Mouse (Mus musculus) midbrain, embryonic 16.5 days (tissue): ENCODE results near the gene Fuz. TPM values are rescaled to one million over a fixed set of nuclear protein-coding genes. Genes with fewer than 3 reads are reported as not detected.

Experiments used
- ATAC-seq: fragments of 200-750 bp; cut with Nextera tagmentation; 2 replicates; pipeline ENCODE4 v1.8.0; 2017; ENCODE audit warnings: moderate TSS enrichment
- H3K27ac ChIP-seq: fragments of 300-500 bp; sonication (generic); 2 replicates; pipeline ENCODE4 v1.5.1; 2014; ENCODE audit warnings: mild to moderate bottlenecking, low read length, mixed read lengths
- H3K27me3 ChIP-seq: fragments of 300-500 bp; sonication (generic); 2 replicates; pipeline ENCODE4 v1.6.1; 2014; ENCODE audit warnings: low read depth, low read length, mixed read lengths; ENCODE audit not compliant: control insufficient read depth, insufficient read depth
- H3K36me3 ChIP-seq: fragments of 300-500 bp; sonication (generic); 2 replicates; pipeline ENCODE4 v1.6.1; 2014; ENCODE audit warnings: mild to moderate bottlenecking, low read length, moderate library complexity, mixed read lengths; ENCODE audit not compliant: control insufficient read depth, insufficient read depth
- H3K4me1 ChIP-seq: fragments of 300-500 bp; sonication (generic); 2 replicates; pipeline ENCODE4 v1.6.1; 2014; ENCODE audit warnings: mild to moderate bottlenecking, low read length, mixed read lengths; ENCODE audit not compliant: control insufficient read depth, insufficient read depth
- H3K4me2 ChIP-seq: fragments of 300-500 bp; sonication (generic); 2 replicates; pipeline ENCODE4 v1.6.1; 2014; ENCODE audit warnings: mild to moderate bottlenecking, low read length, mixed read lengths
- H3K4me3 ChIP-seq: fragments of 300-500 bp; sonication (generic); 2 replicates; pipeline ENCODE4 v1.5.1; 2014; ENCODE audit warnings: low read depth, mild to moderate bottlenecking, low read length, moderate library complexity, mixed read lengths
- H3K9ac ChIP-seq: fragments of 300-500 bp; sonication (generic); 2 replicates; pipeline ENCODE4 v1.6.1; 2014; ENCODE audit warnings: low read depth, low read length, mixed read lengths
- H3K9me3 ChIP-seq: fragments of 300-500 bp; sonication (generic); replicated peaks from 2 replicates; pipeline ENCODE4 v1.6.1; 2014; ENCODE audit warnings: mild to moderate bottlenecking, low read length, mixed read lengths; ENCODE audit not compliant: control insufficient read depth, poor library complexity, severe bottlenecking
- WGBS: fragments of 180-500 bp; shearing (Covaris S2); extraction: QIAGEN DNeasy Blood & Tissue Kit; methylation state at CpG from one replicate; pipeline ENCODE4 v1.1.7; 2014; 5-methylcytosine and 5-hydroxymethylcytosine counted together
- polyA plus RNA-seq: library from polyadenylated mRNA; unstranded; fragments of >200 nt; fragmentation: Nextera tagmentation; extraction: Ambion mirVana; gene quantifications from 2 replicates; pipeline ENCODE4 v1.2.1, GENCODE M21; 2015

Fuz gene
- polyA plus RNA-seq, 1 experiment from 2014 or later: 20.0 TPM

DNA sequence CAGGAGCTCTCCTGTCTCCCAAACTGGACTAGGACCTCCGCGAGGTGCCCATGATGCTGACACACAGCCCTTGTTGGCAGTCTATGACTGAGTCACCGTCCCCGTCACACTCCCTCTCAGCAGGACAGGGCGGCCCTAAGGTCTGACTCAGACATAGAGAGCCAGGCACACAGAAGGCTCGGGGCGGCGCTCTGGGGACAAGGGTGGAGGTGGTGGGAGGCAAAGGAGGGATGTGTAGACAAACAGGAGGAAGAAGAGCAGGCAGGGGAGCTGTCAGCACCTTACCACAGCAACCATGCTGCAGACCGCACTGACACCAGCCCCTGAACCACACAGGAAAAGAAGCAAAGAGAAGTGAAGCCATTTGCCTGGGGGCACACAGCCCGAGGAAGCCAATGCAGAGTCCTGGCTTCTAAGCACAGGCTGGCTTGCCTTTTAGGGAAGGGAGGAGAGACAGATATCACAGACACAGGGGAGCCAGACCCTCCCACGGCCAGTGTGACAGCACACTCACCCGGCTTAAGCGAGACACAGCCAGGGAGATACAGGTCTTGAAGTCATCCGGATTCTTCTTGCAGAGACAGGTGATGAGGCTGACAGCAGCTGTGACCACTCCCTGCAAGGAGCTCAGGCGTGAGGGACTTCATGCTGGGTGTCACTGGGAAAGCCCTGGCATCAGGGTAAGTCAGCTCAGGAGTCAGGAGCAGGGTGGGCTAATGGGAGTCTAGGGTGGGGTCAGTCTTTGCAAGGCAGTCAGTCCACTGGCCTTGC is 13.0 kb downstream of the Fuz start:
- Histone ChIP-seq H3K9me3 (no peaks in the 10 kb centered on the region), H3K4me3 (no peak overlapping the region), H3K27me3 (no peaks in the 10 kb centered on the region), H3K4me1 (no peaks in the 10 kb centered on the region), H3K9ac (no peak overlapping the region), H3K36me3 (peaks cover 52% of the 10 kb centered on the region), H3K27ac (no peak overlapping the region), H3K4me2 (no peak overlapping the region)
- no peak for ATAC-seq
- 93% methylated on average over 15 of the region's 15 CpGs for WGBS

GRCm38 (mm10) chr7:44914396-44914795 is 18.5 kb downstream of the Fuz start:
- Histone ChIP-seq H3K27ac (no peak overlapping the region), H3K4me3 (no peak overlapping the region)
- 82% methylated on average over 2 of the region's 2 CpGs for WGBS

GRCm38 (mm10) chr7:44915314-44915713 is 19.4 kb downstream of the Fuz start:
- Histone ChIP-seq H3K9me3 (no peaks in the 10 kb centered on the region), H3K4me3 (no peak overlapping the region), H3K9ac (no peak overlapping the region), H3K4me1 (no peaks in the 10 kb centered on the region), H3K4me2 (no peak overlapping the region), H3K27me3 (no peaks in the 10 kb centered on the region), H3K36me3 (peaks cover 10% of the 10 kb centered on the region; the same call in 1 of the 2 replicates), H3K27ac (no peak overlapping the region)
- ATAC-seq: no peak
- 93% methylated on average over 9 of the region's 9 CpGs for WGBS

More at GRCm38 (mm10) chr7:44914396-44914795, 18.5 kb downstream of the Fuz start:
- Histone ChIP-seq H3K9me3 (no peaks in the 10 kb centered on the region), H3K36me3 (peaks cover 11% of the 10 kb centered on the region), H3K9ac (no peak overlapping the region), H3K27me3 (no peaks in the 10 kb centered on the region), H3K4me1 (no peaks in the 10 kb centered on the region), H3K4me2 (no peak overlapping the region)
- ATAC-seq: no peak

- peaks cover 10% of the 10 kb centered on the region; the same call in 1 of the 2 replicates for H3K36me3 ChIP-seq
These were observed 20.3 kb downstream of the Fuz start for GRCm38 (mm10) chr7:44916191-44916590.

GRCm38 (mm10) chr7:44916881-44917280 is 21.0 kb downstream of the Fuz start:
- Histone ChIP-seq H3K4me2 (no peak overlapping the region), H3K4me3 (no peak overlapping the region), H3K9me3 (no peaks in the 10 kb centered on the region), H3K27me3 (no peaks in the 10 kb centered on the region), H3K27ac (no peak overlapping the region), H3K36me3 (peaks cover 8% of the 10 kb centered on the region; the same call in 1 of the 2 replicates), H3K4me1 (no peaks in the 10 kb centered on the region), H3K9ac (no peak overlapping the region)
- ATAC-seq: 0 out of 2 replicates have a peak, but pooled peaks have one; percentile 9
- 94% methylated on average over 4 of the region's 4 CpGs for WGBS

More at GRCm38 (mm10) chr7:44916191-44916590, 20.3 kb downstream of the Fuz start:
- H3K9me3 ChIP-seq: no peaks in the 10 kb centered on the region
- ATAC-seq: no peak
- no peak overlapping the region for H3K4me3 ChIP-seq
- no peak overlapping the region for H3K4me2 ChIP-seq
- WGBS: 93% methylated on average over 6 of the region's 6 CpGs
- no peak overlapping the region for H3K27ac ChIP-seq
- no peaks in the 10 kb centered on the region for H3K27me3 ChIP-seq
- no peaks in the 10 kb centered on the region for H3K4me1 ChIP-seq
- H3K9ac ChIP-seq: no peak overlapping the region

GRCm38 (mm10) chr7:44918219-44918618 is 22.3 kb downstream of the Fuz start:
- H3K4me1 ChIP-seq: no peaks in the 10 kb centered on the region
- H3K4me3 ChIP-seq: no peak overlapping the region
- no peak overlapping the region for H3K9ac ChIP-seq
- H3K27me3 ChIP-seq: no peaks in the 10 kb centered on the region
- WGBS: 91% methylated on average over 3 of the region's 3 CpGs
- H3K27ac ChIP-seq: no peak overlapping the region
- ATAC-seq: no peak
- no peak overlapping the region for H3K4me2 ChIP-seq
- no peaks in the 10 kb centered on the region for H3K9me3 ChIP-seq
- peaks cover 8% of the 10 kb centered on the region; the same call in 1 of the 2 replicates for H3K36me3 ChIP-seq

DNA sequence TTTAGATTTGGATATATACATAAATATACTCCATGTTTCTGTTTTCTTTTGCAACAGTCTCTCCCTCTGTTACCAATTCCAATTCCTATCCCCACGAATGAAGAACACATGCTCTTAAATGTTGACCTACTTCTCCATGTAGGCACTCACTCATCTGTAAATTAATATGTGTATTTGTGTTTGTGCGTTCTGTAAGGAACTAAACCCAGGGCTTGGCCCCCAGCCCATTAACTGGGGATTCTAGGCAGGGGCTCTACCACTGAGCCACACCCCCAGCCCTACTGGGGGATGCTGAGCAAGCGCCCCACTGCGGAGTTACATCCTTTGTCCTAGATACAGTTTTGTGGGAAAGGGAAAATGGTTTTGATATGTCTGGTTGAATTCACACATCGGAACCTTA is 23.2 kb downstream of the Fuz start:
- 88% methylated on average over 5 of the region's 5 CpGs for WGBS
- peaks cover 5% of the 10 kb centered on the region; the same call in 1 of the 2 replicates for H3K36me3 ChIP-seq
- H3K27me3 ChIP-seq: no peaks in the 10 kb centered on the region
- H3K4me3 ChIP-seq: no peak overlapping the region
- ATAC-seq: no peak
- H3K27ac ChIP-seq: no peak overlapping the region
- no peaks in the 10 kb centered on the region for H3K4me1 ChIP-seq
- H3K9me3 ChIP-seq: no peaks in the 10 kb centered on the region
- no peak overlapping the region for H3K4me2 ChIP-seq
- H3K9ac ChIP-seq: no peak overlapping the region

- ATAC-seq: no peak
These were observed 26.7 kb downstream of the Fuz start for GRCm38 (mm10) chr7:44922530-44922929.

DNA sequence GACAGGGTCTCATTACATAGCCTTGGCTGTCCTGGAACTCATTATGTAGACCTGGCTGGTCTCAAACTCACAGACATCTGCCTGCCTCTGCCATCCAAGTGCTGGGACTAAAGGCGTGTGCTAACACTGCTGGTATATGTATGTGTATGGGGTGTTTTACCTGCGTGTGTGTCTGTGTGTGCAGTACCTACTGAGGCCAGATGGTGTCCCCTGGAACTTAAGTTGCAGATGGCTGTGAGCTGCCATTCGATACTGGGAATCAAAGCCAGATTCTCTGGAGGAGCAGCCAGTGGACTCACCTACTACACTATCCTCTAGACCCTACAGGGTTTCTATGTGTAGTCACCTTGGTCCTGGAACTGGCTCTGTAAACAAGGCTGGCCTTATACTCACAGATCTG is 29.6 kb downstream of the Fuz start:
- Histone ChIP-seq H3K4me3 (no peak overlapping the region), H3K9me3 (no peaks in the 10 kb centered on the region), H3K36me3 (peaks cover 8% of the 10 kb centered on the region), H3K9ac (no peak overlapping the region), H3K27me3 (no peaks in the 10 kb centered on the region), H3K4me1 (peaks cover 16% of the 10 kb centered on the region), H3K4me2 (no peak overlapping the region), H3K27ac (no peak overlapping the region)
- ATAC-seq: no peak
- whole genome bisulfite sequencing: 57% methylated on average over 3 of the region's 3 CpGs

More at GRCm38 (mm10) chr7:44922530-44922929, 26.7 kb downstream of the Fuz start:
- H3K36me3 ChIP-seq: peaks cover 8% of the 10 kb centered on the region
- H3K9me3 ChIP-seq: no peaks in the 10 kb centered on the region
- no peak overlapping the region for H3K4me2 ChIP-seq
- H3K4me3 ChIP-seq: no peak overlapping the region
- H3K27ac ChIP-seq: no peak overlapping the region
- H3K4me1 ChIP-seq: peaks cover under 1% of the 10 kb centered on the region
- no peak overlapping the region for H3K9ac ChIP-seq
- H3K27me3 ChIP-seq: no peaks in the 10 kb centered on the region
